In the genomic region with DNA sequence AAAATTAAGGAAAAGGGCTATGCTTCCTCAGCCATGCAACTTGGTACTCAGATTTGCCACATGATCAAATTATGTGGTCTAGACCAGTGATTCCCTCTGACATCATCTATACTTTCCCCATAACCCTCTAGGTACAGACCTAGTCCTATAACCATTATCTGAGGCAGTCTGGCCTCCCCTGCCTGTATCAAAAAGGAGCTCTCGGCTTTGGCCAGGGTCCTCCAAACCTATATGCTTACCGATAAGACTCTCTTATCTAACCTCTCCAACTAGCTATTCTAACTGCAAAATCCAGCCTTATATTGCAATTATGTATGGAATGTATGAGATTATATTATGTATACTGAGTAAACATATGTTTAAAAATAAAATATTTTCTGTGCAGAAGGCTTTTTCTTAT, we compare ENCODE assay signal across 19 mouse cellular contexts.
DNase-seq lines count a peak whose midpoint lies in the region; ATAC-seq and TF ChIP-seq lines count a peak whose summit lies in the region.
"Had no signal": no experiment of that assay in that cellular context is flagged by ENCODE, and none has a peak within 500 bp of the region (broad histone marks: within the 10 kb centered on the region; RNA-seq: fewer than 3 reads in every experiment).

No protein-coding gene starts in this region.

- peaks cover 5% of the 10 kb centered on the region; the same call in 1 of the 2 replicates for H3K9me3 ChIP-seq in G1E (replicated peaks)
- no peaks in the 10 kb centered on the region for H3K9me3 ChIP-seq in liver, embryonic 13.5 days (replicated peaks)
- no peaks in the 10 kb centered on the region for H3K9me3 ChIP-seq in liver, postnatal 0 days (ENCODE audit: low read length)
- no peaks in the 10 kb centered on the region for H3K9me3 ChIP-seq in forebrain, embryonic 10.5 days
- H3K9me3 ChIP-seq: embryonic facial prominence, embryonic 12.5 days; forebrain, embryonic 13.5 days; heart, embryonic 12.5 days; hindbrain, embryonic 15.5 days had no signal

- no peaks in the 10 kb centered on the region for H3K4me1 ChIP-seq in G1E (ENCODE audit: insufficient read depth, low read depth, low read length)
- no peaks in the 10 kb centered on the region for H3K4me1 ChIP-seq in liver, embryonic 13.5 days (replicated peaks)
- H3K4me1 ChIP-seq in liver, postnatal 0 days (ENCODE audit: insufficient read depth), result no peaks in the 10 kb centered on the region
- no peaks in the 10 kb centered on the region for H3K4me1 ChIP-seq in heart, adult 2 months (ENCODE audit: control insufficient read depth, insufficient read depth, low read length)
- no peaks in the 10 kb centered on the region for H3K4me1 ChIP-seq in forebrain, embryonic 10.5 days
- H3K4me1 ChIP-seq: embryonic facial prominence, embryonic 12.5 days; forebrain, embryonic 13.5 days; hindbrain, embryonic 15.5 days had no signal

- no peak overlapping the region for H3K9ac ChIP-seq in liver, embryonic 13.5 days
- H3K9ac ChIP-seq in liver, postnatal 0 days (replicated peaks), result no peak overlapping the region
- no peak overlapping the region for H3K9ac ChIP-seq in heart, adult 2 months (ENCODE audit: low read depth, low read length)
- H3K9ac ChIP-seq: embryonic facial prominence, embryonic 12.5 days; forebrain, embryonic 13.5 days; forebrain, postnatal 0 days; heart, embryonic 12.5 days; hindbrain, embryonic 15.5 days had no signal

- intact Hi-C loops in heart, adult 2 months (cut with DNase I), result no loop called here

- H3K4me2 ChIP-seq in liver, embryonic 13.5 days, result no peak overlapping the region
- H3K4me2 ChIP-seq in liver, postnatal 0 days (ENCODE audit: low read depth, low read length), result no peak overlapping the region
- H3K4me2 ChIP-seq: embryonic facial prominence, embryonic 12.5 days; forebrain, embryonic 13.5 days; heart, embryonic 12.5 days; hindbrain, embryonic 15.5 days had no signal

- no peaks in the 10 kb centered on the region for H3K27me3 ChIP-seq in G1E (ENCODE audit: insufficient read depth, low read length)
- no peaks in the 10 kb centered on the region for H3K27me3 ChIP-seq in liver, embryonic 13.5 days
- no peaks in the 10 kb centered on the region for H3K27me3 ChIP-seq in liver, postnatal 0 days (ENCODE audit: insufficient read depth, low read length)
- H3K27me3 ChIP-seq in heart, adult 2 months (ENCODE audit: control insufficient read depth, insufficient read depth, low read length), result no peaks in the 10 kb centered on the region
- no peaks in the 10 kb centered on the region for H3K27me3 ChIP-seq in forebrain, embryonic 10.5 days (ENCODE audit: poor library complexity, severe bottlenecking)
- H3K27me3 ChIP-seq: CH12.LX; embryonic facial prominence, embryonic 12.5 days; forebrain, embryonic 13.5 days; heart, embryonic 12.5 days; hindbrain, embryonic 15.5 days had no signal

- no peak for TF ChIP-seq POLR2A in heart, adult 2 months (IDR thresholded peaks at IDR 0.05; ENCODE audit: insufficient read depth, low read depth, low read length)

- no peak overlapping the region for H3K4me3 ChIP-seq in G1E (ENCODE audit: low read depth, low read length)
- no peak overlapping the region for H3K4me3 ChIP-seq in liver, embryonic 13.5 days (replicated peaks)
- H3K4me3 ChIP-seq in liver, postnatal 0 days (ENCODE audit: low read depth, low read length), result no peak overlapping the region
- no peak overlapping the region for H3K4me3 ChIP-seq in heart, adult 2 months
- H3K4me3 ChIP-seq in forebrain, embryonic 10.5 days, result no peak overlapping the region
- H3K4me3 ChIP-seq: embryonic facial prominence, embryonic 12.5 days; forebrain, embryonic 13.5 days; heart, embryonic 12.5 days; hindbrain, embryonic 15.5 days had no signal

- peak; percentile 25; the same call in 1 of the 2 replicates for ATAC-seq in G1E (ENCODE audit: extremely low read depth, insufficient number of reproducible peaks, low FRiP score, poor library complexity, severe bottlenecking)
- peak; percentile 68 for ATAC-seq in common myeloid progenitor, adult 5-6 weeks (replicated peaks; ENCODE audit: low read depth, poor library complexity, severe bottlenecking)
- ATAC-seq in liver, embryonic 13.5 days (ENCODE audit: low read depth), result peak; percentile 85
- no peak for ATAC-seq in liver, postnatal 0 days
- ATAC-seq: forebrain, embryonic 13.5 days; forebrain, postnatal 0 days had no signal

- no peak for DNase-seq in G1E (ENCODE audit: low spot score)
- peak; percentile 8 for DNase-seq in liver, embryonic 13.5 days
- DNase-seq in liver, postnatal 0 days, result no peak
- DNase-seq in right cerebral cortex, adult 2 months (ENCODE audit: low spot score in 2 of 2), result no peak
- no peak for DNase-seq in heart, adult 2 months
- DNase-seq in forebrain, embryonic 10.5 days (ENCODE audit: extremely low spot score, low spot score), result no peak
- DNase-seq: adrenal gland, adult 8-10 months; adrenal gland, postnatal 36 days; cerebellum, adult 8-10 months; cerebellum, postnatal 14 days; gastrocnemius, postnatal 14 days; heart, postnatal 36 days had no signal

- peak; percentile 56; the same call in 1 of the 2 replicates for TF ChIP-seq EP300 in liver, postnatal 0 days (IDR thresholded peaks at IDR 0.05; ENCODE audit: low read depth)
- TF ChIP-seq EP300 in heart, adult 2 months (IDR thresholded peaks at IDR 0.05; ENCODE audit: insufficient read depth, low read depth, low read length), result no peak

- WGBS in liver, embryonic 13.5 days (ENCODE audit: insufficient replicate concordance), result 20% methylated on average over 2 of the region's 2 CpGs
- 50% methylated on average over 2 of the region's 2 CpGs for WGBS in liver, postnatal 0 days (ENCODE audit: insufficient replicate concordance)
- 75% methylated on average over 2 of the region's 2 CpGs for WGBS in heart, adult 2 months
- WGBS in forebrain, embryonic 10.5 days, result 96% methylated on average over 2 of the region's 2 CpGs

- H3K27ac ChIP-seq in liver, embryonic 13.5 days, result no peak overlapping the region
- H3K27ac ChIP-seq in liver, postnatal 0 days (ENCODE audit: low read depth), result no peak overlapping the region
- H3K27ac ChIP-seq in heart, adult 2 months, result no peak overlapping the region
- H3K27ac ChIP-seq in forebrain, embryonic 10.5 days, result no peak overlapping the region
- H3K27ac ChIP-seq: embryonic facial prominence, embryonic 12.5 days; forebrain, embryonic 13.5 days; hindbrain, embryonic 15.5 days had no signal

- TF ChIP-seq CTCF in G1E (IDR thresholded peaks at IDR 0.05; ENCODE audit: low read depth, low read length), result no peak
- no peak for TF ChIP-seq CTCF in liver, postnatal 0 days (IDR thresholded peaks at IDR 0.05; ENCODE audit: low read depth)
- TF ChIP-seq CTCF in heart, adult 2 months (IDR thresholded peaks at IDR 0.05), result no peak

- no peaks in the 10 kb centered on the region for H3K36me3 ChIP-seq in G1E (replicated peaks)
- H3K36me3 ChIP-seq in liver, embryonic 13.5 days, result no peaks in the 10 kb centered on the region
- H3K36me3 ChIP-seq in liver, postnatal 0 days (replicated peaks; ENCODE audit: insufficient read depth, low read length), result no peaks in the 10 kb centered on the region
- H3K36me3 ChIP-seq in heart, adult 2 months (ENCODE audit: control insufficient read depth, insufficient read depth, low read length), result no peaks in the 10 kb centered on the region
- H3K36me3 ChIP-seq in forebrain, embryonic 10.5 days (replicated peaks), result no peaks in the 10 kb centered on the region
- H3K36me3 ChIP-seq: embryonic facial prominence, embryonic 12.5 days; heart, embryonic 12.5 days; hindbrain, embryonic 15.5 days had no signal

- H3K79me2 ChIP-seq in heart, adult 2 months (replicated peaks; ENCODE audit: control insufficient read depth, insufficient read depth, low read length), result no peaks in the 10 kb centered on the region
